Mouse (Mus musculus) hindbrain, embryonic 15.5 days (tissue): Measurements from ENCODE around the gene Pcdh9. TPM values are rescaled to one million over a fixed set of nuclear protein-coding genes. Genes with fewer than 3 reads are reported as not detected.

Experiments used
- ATAC-seq: fragments of 200-750 bp; cut with Nextera tagmentation; 2 replicates; pipeline ENCODE4 v1.8.0; 2017; ENCODE audit warnings: low read depth, moderate number of reproducible peaks, moderate TSS enrichment; ENCODE audit not compliant: low FRiP score
- H3K27ac ChIP-seq: fragments of 300-500 bp; sonication (generic); replicated peaks from 2 replicates; pipeline ENCODE4 v1.5.1; 2015; ENCODE audit warnings: mild to moderate bottlenecking, inconsistent platforms
- H3K27me3 ChIP-seq: fragments of 300-500 bp; sonication (generic); 2 replicates; pipeline ENCODE4 v1.6.1; 2015; ENCODE audit warnings: control low read depth, inconsistent platforms
- H3K36me3 ChIP-seq: fragments of 300-500 bp; sonication (generic); 2 replicates; pipeline ENCODE4 v1.6.1; 2015; ENCODE audit warnings: control low read depth, inconsistent platforms
- H3K4me1 ChIP-seq: fragments of 300-500 bp; sonication (generic); replicated peaks from 2 replicates; pipeline ENCODE4 v1.6.1; 2015; ENCODE audit warnings: control low read depth, inconsistent platforms
- H3K4me2 ChIP-seq: fragments of 300-500 bp; sonication (generic); 2 replicates; pipeline ENCODE4 v1.6.1; 2015; ENCODE audit warnings: moderate library complexity, mild to moderate bottlenecking, inconsistent platforms
- H3K4me3 ChIP-seq: fragments of 300-500 bp; sonication (generic); 2 replicates; pipeline ENCODE4 v1.5.1; 2015; ENCODE audit warnings: mild to moderate bottlenecking, inconsistent platforms
- H3K9ac ChIP-seq: fragments of 300-500 bp; sonication (generic); 2 replicates; pipeline ENCODE4 v1.6.1; 2015; ENCODE audit warnings: inconsistent platforms
- H3K9me3 ChIP-seq: fragments of 300-500 bp; sonication (generic); 2 replicates; pipeline ENCODE4 v1.6.1; 2016; ENCODE audit warnings: control low read depth, inconsistent platforms
- WGBS: fragments of 180-500 bp; shearing (Covaris S2); methylation state at CpG from one replicate; pipeline ENCODE4 v1.1.7; 2015; 5-methylcytosine and 5-hydroxymethylcytosine counted together
- polyA plus RNA-seq: library from polyadenylated mRNA; unstranded; fragments of >200 nt; fragmentation: Nextera tagmentation; extraction: Ambion mirVana; gene quantifications from 2 replicates; pipeline ENCODE4 v1.2.1, GENCODE M21; 2015

Pcdh9 gene
- polyA plus RNA-seq, 1 experiment from 2014 or later, result 182 TPM

GRCm38 (mm10) chr14:93523430-93523829 is 367.0 kb downstream of the Pcdh9 start:
- Histone ChIP-seq H3K27ac (no peak overlapping the region), H3K27me3 (no peaks in the 10 kb centered on the region)
- WGBS, result 79% methylated on average over 8 of the region's 8 CpGs

DNA sequence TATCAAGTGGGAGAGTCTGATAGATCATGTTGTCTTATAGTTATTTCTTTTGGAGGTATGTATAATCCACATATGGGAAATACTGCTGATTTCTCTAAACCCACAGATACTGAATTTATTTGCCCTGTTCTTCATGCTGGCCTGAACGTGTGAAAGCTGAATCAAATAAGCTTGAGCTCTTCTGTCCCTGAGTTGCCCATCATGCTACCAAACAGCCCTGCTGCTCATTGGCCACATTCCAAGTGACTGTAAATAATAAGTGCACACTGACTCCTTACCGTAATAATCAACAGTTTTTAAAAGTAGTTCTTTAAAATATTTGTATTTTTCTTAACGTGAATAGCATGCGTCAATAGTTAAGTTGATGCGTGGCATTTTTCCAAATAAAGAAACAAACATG is 370.3 kb downstream of the Pcdh9 start:
- H3K9ac ChIP-seq, result no peak overlapping the region
- no peaks in the 10 kb centered on the region for H3K9me3 ChIP-seq
- no peaks in the 10 kb centered on the region for H3K36me3 ChIP-seq
- no peak overlapping the region for H3K4me2 ChIP-seq
- no peak for ATAC-seq
- 71% methylated on average over 5 of the region's 5 CpGs for WGBS
- H3K4me1 ChIP-seq, result no peaks in the 10 kb centered on the region
- H3K27me3 ChIP-seq, result no peaks in the 10 kb centered on the region
- no peak overlapping the region for H3K4me3 ChIP-seq
- H3K27ac ChIP-seq, result no peak overlapping the region

More at GRCm38 (mm10) chr14:93523430-93523829, 367.0 kb downstream of the Pcdh9 start:
- Histone ChIP-seq H3K4me2 (no peak overlapping the region), H3K36me3 (no peaks in the 10 kb centered on the region), H3K4me3 (no peak overlapping the region), H3K9me3 (no peaks in the 10 kb centered on the region), H3K4me1 (no peaks in the 10 kb centered on the region), H3K9ac (no peak overlapping the region)
- no peak for ATAC-seq

DNA sequence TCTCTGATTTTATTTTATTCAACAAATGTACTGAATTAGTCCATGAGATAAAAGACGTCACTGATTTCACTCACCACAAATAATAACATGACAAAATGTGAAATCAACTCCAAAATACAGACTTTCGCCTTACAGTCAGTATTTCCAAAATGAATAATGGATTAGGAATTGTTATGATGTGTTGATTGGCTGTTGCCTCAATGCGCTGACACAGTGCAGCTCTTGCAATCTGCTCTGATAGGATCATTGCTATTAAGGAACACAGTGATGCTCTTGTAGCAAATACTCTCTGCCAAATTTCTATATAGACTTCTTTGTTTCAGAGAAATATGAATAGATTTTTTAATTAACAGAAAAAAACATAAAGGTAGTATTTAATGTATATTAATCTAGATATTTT is 373.8 kb downstream of the Pcdh9 start:
- Histone ChIP-seq H3K4me2 (no peak overlapping the region), H3K36me3 (no peaks in the 10 kb centered on the region), H3K9ac (no peak overlapping the region), H3K27me3 (no peaks in the 10 kb centered on the region), H3K4me1 (no peaks in the 10 kb centered on the region), H3K27ac (no peak overlapping the region), H3K9me3 (no peaks in the 10 kb centered on the region), H3K4me3 (no peak overlapping the region)
- no peak for ATAC-seq
- WGBS, result 84% methylated on average over 3 of the region's 3 CpGs

DNA sequence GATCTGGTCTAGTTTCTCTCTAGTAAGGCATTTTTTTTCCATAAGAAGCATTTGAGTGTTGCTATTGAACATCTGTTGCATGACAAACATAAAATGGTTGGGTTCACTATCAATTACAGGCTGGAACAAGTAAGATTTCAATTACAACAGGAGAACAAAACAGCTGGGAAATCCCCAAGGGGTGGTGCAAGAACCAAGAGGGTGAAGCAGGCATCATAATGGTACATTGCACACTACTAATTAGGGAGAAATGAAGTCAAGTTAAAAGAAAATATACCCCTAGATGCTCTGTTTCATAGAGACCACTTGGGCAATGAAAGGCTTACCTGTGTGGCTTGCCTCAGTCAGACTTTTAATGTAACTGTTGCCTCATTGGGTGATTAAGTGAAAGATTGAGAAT is 384.4 kb downstream of the Pcdh9 start:
- ATAC-seq, result no peak
- Histone ChIP-seq H3K4me2 (no peak overlapping the region), H3K27me3 (no peaks in the 10 kb centered on the region)

GRCm38 (mm10) chr14:93498813-93499690 is 391.4 kb downstream of the Pcdh9 start:
- H3K9me3 ChIP-seq, result no peaks in the 10 kb centered on the region
- no peaks in the 10 kb centered on the region for H3K36me3 ChIP-seq
- H3K4me1 ChIP-seq, result peaks cover 10% of the 10 kb centered on the region
- H3K4me2 ChIP-seq, result peak overlapping the region; percentile 40
- peak; percentile 78 for ATAC-seq
- peak overlapping the region; percentile 60 for H3K27ac ChIP-seq
- H3K9ac ChIP-seq, result no peak overlapping the region
- no peaks in the 10 kb centered on the region for H3K27me3 ChIP-seq
- 22% methylated on average over 13 of the region's 13 CpGs for WGBS
- H3K4me3 ChIP-seq, result no peak overlapping the region

More for the DNA sequence above, 384.4 kb downstream of the Pcdh9 start:
- Histone ChIP-seq H3K4me1 (no peaks in the 10 kb centered on the region), H3K36me3 (no peaks in the 10 kb centered on the region), H3K4me3 (no peak overlapping the region), H3K9me3 (no peaks in the 10 kb centered on the region), H3K9ac (no peak overlapping the region), H3K27ac (no peak overlapping the region)

DNA sequence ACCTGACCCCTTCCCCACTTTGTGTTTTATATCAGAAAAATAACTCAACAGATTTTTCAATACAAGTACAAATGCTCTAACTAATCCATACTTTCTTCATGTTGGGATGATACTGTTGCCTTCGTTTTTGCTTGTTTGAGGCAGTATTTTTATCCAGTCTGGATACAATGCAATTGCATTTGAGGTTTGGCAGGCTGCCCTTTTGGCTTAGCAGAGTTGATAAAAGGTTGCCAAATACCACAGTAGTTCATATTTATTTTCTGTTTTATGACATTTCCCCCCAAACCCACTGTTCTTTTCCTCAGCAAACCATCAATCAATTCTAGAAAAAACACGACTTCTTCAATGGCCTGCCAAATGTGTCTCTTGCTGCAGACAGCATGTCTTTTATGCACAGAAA is 415.5 kb downstream of the Pcdh9 start:
- Histone ChIP-seq H3K4me3 (no peak overlapping the region), H3K36me3 (no peaks in the 10 kb centered on the region), H3K4me1 (no peaks in the 10 kb centered on the region), H3K4me2 (no peak overlapping the region), H3K27ac (no peak overlapping the region), H3K27me3 (no peaks in the 10 kb centered on the region), H3K9me3 (no peaks in the 10 kb centered on the region), H3K9ac (no peak overlapping the region)
- no peak for ATAC-seq
- WGBS, result 58% methylated on average over 2 of the region's 2 CpGs

DNA sequence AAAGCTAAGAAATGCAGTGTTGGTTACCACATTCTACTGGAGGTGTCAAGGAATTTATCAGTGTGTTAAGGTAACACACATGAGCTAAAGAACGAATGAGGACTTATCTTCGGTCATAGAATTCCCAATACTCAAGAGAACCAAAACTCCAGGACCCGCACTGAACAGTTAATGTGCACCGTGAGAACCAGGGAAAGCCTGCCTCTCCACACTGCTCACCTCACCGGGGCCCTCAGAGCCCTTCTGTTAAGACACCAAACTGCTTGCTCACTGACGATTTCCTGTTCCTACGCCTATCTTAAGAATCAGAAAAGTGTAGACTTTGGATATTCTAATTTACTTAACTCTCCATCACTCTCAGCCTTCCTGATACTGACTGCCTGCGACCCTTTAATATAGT is 418.0 kb downstream of the Pcdh9 start:
- no peaks in the 10 kb centered on the region for H3K9me3 ChIP-seq
- H3K27me3 ChIP-seq, result no peaks in the 10 kb centered on the region
- H3K27ac ChIP-seq, result no peak overlapping the region
- H3K9ac ChIP-seq, result no peak overlapping the region
- no peaks in the 10 kb centered on the region for H3K4me1 ChIP-seq
- no peak overlapping the region for H3K4me3 ChIP-seq
- H3K4me2 ChIP-seq, result no peak overlapping the region
- no peak for ATAC-seq
- 69% methylated on average over 8 of the region's 8 CpGs for WGBS
- no peaks in the 10 kb centered on the region for H3K36me3 ChIP-seq

- WGBS, result 76% methylated on average over 4 of the region's 4 CpGs
- no peak overlapping the region for H3K27ac ChIP-seq
- H3K9me3 ChIP-seq, result no peaks in the 10 kb centered on the region
- no peak overlapping the region for H3K9ac ChIP-seq
- H3K4me3 ChIP-seq, result no peak overlapping the region
- no peak overlapping the region for H3K4me2 ChIP-seq
- H3K27me3 ChIP-seq, result no peaks in the 10 kb centered on the region
- ATAC-seq, result no peak
- no peaks in the 10 kb centered on the region for H3K4me1 ChIP-seq
- H3K36me3 ChIP-seq, result no peaks in the 10 kb centered on the region
Measured at GRCm38 (mm10) chr14:93463360-93463892, 427.1 kb downstream of the Pcdh9 start.

DNA sequence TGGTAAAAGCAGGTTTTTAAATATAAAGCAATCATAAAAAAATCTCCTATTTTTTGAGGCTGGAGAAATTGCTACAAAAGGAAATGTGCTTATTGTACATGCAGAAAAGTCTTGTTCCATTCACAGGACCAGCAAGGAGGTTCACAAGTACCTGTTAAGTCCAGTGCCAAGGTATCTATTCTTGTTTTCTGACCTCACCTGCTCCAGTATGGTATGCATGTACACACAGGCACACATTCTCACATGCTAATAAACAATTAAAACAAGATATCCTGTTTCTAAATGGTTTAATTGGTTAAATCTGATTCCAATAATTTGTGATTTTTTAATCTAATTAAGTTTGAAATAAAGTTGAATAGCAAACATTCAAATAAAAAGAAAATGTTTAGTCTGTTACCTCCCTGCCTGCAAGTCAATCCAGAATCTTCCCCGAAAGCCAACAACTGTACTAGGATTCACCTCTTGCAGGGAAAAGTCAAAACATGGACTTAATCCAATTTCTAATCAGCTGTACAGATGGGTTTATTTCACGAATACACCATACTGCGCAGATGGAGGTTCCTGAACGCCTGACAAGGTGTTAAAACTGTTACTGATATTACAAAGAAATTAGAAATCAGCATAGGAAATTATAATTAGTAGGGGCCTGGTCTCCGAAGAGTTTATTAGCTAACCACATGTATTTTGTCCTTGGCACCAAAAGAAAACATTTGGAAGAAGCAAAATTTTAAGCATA is 439.4 kb downstream of the Pcdh9 start:
- no peak overlapping the region for H3K27ac ChIP-seq
- no peak overlapping the region for H3K4me2 ChIP-seq
- no peak overlapping the region for H3K9ac ChIP-seq
- H3K9me3 ChIP-seq, result no peaks in the 10 kb centered on the region
- no peaks in the 10 kb centered on the region for H3K4me1 ChIP-seq
- WGBS, result 85% methylated on average over 5 of the region's 5 CpGs
- ATAC-seq, result no peak
- no peak overlapping the region for H3K4me3 ChIP-seq
- no peaks in the 10 kb centered on the region for H3K36me3 ChIP-seq
- H3K27me3 ChIP-seq, result no peaks in the 10 kb centered on the region

DNA sequence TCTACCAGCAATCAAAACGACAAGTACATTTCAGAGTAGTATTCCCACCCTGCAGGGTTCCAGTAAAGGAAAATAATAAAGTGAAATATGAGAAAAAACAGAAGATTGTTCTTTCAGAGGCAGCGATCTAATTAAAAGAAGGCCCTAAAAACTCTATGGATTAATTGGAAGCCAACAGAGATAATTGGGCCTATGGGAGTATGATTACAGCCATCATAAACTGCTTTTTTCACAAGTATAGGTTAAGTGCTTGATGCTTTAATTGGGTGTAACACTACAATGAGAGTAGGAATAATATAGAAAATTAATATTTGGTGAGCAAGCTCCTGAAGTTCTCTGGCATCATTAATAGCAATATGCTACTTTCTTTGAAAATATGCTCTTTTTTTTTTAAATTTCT is 448.6 kb downstream of the Pcdh9 start:
- Histone ChIP-seq H3K4me2 (no peak overlapping the region), H3K36me3 (no peaks in the 10 kb centered on the region), H3K27ac (no peak overlapping the region), H3K4me3 (no peak overlapping the region), H3K9ac (no peak overlapping the region), H3K9me3 (no peaks in the 10 kb centered on the region), H3K4me1 (no peaks in the 10 kb centered on the region), H3K27me3 (no peaks in the 10 kb centered on the region)
- ATAC-seq, result no peak
- 53% methylated on average over 2 of the region's 2 CpGs for WGBS

DNA sequence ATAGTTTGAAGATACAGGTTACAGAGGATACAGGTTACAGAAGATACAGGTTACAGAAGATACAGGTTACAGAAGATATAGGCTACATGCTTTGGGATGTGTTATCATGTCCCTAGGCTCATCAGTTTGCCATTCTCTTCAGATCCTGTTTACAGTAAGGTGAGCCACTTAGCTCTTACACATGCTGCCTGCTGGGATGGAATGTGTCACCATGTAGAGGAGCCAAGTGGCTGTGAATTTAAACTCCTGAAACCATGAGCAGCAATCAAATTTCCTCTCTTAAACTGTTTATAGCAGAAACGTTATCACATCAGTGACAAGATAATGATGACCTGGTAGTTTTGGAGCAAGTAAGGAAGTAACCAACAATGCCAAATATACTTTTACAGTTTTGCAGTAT is 453.3 kb downstream of the Pcdh9 start:
- Histone ChIP-seq H3K27me3 (no peaks in the 10 kb centered on the region), H3K9me3 (no peaks in the 10 kb centered on the region), H3K4me3 (no peak overlapping the region), H3K4me1 (no peaks in the 10 kb centered on the region), H3K9ac (no peak overlapping the region), H3K4me2 (no peak overlapping the region), H3K27ac (no peak overlapping the region), H3K36me3 (no peaks in the 10 kb centered on the region)
- WGBS, result 84% methylated on average over 1 of the region's 1 CpGs
- no peak for ATAC-seq

GRCm38 (mm10) chr14:93416752-93417151 is 473.7 kb downstream of the Pcdh9 start:
- H3K4me2 ChIP-seq, result no peak overlapping the region
- 28% methylated on average over 3 of the region's 3 CpGs for WGBS

More at GRCm38 (mm10) chr14:93416752-93417151, 473.7 kb downstream of the Pcdh9 start:
- ATAC-seq, result peak; percentile 51; the same call in 1 of the 2 replicates
- Histone ChIP-seq H3K36me3 (no peaks in the 10 kb centered on the region), H3K9ac (no peak overlapping the region), H3K9me3 (no peaks in the 10 kb centered on the region), H3K27ac (no peak overlapping the region; the same call in 1 of the 2 replicates), H3K4me3 (no peak overlapping the region), H3K27me3 (no peaks in the 10 kb centered on the region), H3K4me1 (no peaks in the 10 kb centered on the region; the same call in 1 of the 2 replicates)
